Mouse (Mus musculus): ENCODE measurements around the gene Cox6a1.

The Cox6a1 gene

DNA sequence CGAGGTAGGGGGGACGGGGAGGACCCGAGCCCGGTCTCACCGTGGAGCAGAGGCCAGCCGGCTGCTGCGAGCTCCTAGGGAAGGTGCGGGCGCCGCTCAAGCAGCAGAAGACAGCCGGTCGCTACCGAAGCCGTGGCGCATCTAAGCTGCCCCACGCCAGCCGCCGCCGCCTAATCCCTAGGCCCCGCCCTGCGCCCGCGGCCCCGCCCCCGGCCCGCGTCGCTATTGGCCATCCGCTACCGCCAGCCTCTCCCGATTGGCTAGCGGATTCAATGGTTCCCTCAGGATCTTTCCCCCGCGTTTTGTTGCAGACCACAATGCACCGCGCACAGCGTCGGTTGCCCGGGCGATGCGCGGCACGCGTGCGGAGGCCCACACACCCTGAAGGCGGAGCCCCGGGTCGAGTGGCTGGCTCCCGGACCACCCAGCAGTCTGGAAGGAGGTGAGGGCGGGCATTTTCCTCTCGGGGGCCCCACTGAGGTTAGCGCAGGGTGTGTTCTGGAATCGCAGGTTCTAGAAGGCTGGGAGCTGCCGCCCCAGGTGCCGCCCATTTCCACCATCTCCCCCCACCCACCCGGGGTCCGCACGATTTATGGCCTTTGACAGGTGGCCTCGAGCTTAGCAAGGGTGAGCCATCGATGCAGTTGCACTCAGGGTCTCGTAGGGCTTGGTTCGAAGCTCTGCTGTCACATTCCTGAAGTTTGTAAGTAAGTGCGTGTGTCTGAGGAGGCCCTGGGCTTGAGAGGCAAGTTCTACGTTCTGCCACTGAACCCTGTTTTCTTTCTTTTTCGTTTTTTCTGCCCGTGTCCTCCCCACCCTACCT lies 47.8 kb downstream of the Cox6a1 start, which contains the start of gene Dynll1:
Dynll1 (minus strand) TSS at position 208 of the 823 bp plus-strand sequence.
- peak; percentile 99 for DNase-seq (ENCODE audit: low read depth, low spot score)

GRCm38 (mm10) chr5:115300035-115300744 lies 48.6 kb downstream of the Cox6a1 start:
- peak; percentile 37 for DNase-seq (ENCODE audit: low read depth, low spot score)

DNA sequence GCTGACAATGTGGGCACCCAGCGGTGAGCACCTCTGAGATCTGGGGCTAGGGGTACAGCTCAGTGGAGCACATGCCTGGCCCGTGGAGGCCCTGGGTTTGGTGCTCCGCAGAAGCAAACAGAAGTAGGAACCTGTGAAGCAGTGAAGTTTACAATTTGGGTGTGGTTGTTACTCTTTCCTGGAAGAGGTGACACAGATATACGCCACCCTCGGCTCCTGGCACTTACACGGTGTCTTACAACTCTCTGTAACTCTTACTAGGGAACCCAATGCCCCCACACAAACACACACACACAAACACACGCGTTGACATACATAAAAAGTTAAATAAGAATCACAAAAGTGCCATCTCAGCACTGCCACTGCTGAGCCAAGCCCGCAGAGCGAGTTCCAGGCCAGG lies 52.4 kb downstream of the Cox6a1 start:
- DNase-seq (ENCODE audit: low read depth, low spot score) = no peak

Data from retina, adult 2 months (tissue).